Mouse (Mus musculus): ENCODE measurements around the gene Zfp131. TPM values are rescaled to one million over a fixed set of nuclear protein-coding genes. Genes with fewer than 3 reads are reported as not detected.

The Zfp131 gene
- polyA plus RNA-seq, 1 experiment from 2014 or later = 37.4 TPM

DNA sequence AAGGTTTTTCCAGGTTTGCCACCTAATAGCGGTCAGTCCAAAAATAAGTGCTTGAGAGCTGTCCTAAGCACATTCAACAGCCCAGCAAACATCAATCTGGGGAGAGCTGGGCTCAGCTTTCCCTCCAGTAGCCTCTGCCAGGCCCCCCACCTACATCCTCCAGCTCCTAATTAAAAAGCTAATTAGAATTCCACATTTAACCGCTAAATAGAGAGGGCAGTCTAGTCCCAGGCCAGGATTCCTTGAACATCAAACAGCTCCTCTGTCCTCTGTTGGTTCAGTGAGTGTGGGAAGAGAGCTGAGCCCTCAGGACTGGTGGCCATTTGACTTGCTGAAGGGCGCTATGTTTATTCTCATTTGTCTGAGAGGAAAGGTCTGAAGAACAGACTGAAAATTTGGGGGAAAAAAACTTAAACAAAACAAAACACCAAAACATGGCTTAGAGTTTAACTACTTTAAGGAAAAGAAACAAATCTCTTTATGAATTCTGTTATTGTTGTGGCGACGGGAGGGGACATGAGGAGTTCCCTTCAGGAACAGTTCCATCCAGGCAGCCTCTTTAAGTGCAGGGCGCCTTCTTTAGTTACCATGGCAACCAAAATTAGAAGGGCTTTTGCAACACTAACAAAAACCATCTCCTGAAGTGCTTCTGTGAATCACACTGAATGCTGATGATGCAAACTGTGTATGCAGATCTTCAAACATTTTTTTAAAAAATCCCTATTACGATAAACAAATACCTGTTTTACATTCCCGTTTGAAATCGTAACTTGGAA is 36.6 kb downstream of the Zfp131 start:
- H3K9ac ChIP-seq = no peak overlapping the region

DNA sequence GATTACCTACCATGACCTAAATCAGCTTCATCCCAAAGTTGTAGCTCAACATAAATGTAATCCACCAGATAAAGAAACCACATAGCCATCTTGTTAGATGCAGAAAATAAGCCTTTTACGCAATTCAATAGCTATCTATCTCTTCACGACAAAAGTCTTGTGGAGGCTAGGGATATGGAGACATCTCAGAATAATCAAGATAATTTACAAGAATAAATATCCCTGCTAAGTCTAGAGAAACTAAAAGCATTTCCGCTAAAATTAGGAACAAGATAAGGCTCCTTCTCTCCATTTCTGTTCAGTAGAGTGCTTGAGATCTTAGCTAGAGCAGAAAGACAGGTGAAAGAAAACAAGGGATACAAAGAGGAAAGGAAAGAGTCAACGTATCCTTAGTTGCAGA is 43.8 kb downstream of the Zfp131 start:
- 86% methylated on average over 4 of the region's 4 CpGs for WGBS
- H3K4me1 ChIP-seq = no peaks in the 10 kb centered on the region
- no peak overlapping the region for H3K4me2 ChIP-seq (replicated peaks)
- ATAC-seq (ENCODE audit: insufficient number of reproducible peaks, low FRiP score, low TSS enrichment, low read depth) = no peak
- H3K36me3 ChIP-seq = no peaks in the 10 kb centered on the region
- H3K4me3 ChIP-seq (replicated peaks) = no peak overlapping the region
- H3K9me3 ChIP-seq (replicated peaks) = no peaks in the 10 kb centered on the region
- no peaks in the 10 kb centered on the region for H3K27me3 ChIP-seq
- no peak overlapping the region for H3K27ac ChIP-seq (replicated peaks)
- no peak overlapping the region for H3K9ac ChIP-seq

More for the DNA sequence above, 36.6 kb downstream of the Zfp131 start:
- no peaks in the 10 kb centered on the region; the same call in 1 of the 2 replicates for H3K36me3 ChIP-seq
- no peak overlapping the region for H3K27ac ChIP-seq (replicated peaks)
- H3K27me3 ChIP-seq = no peaks in the 10 kb centered on the region
- no peak overlapping the region for H3K4me3 ChIP-seq (replicated peaks)
- H3K4me1 ChIP-seq = peaks cover 19% of the 10 kb centered on the region
- H3K4me2 ChIP-seq (replicated peaks) = peak overlapping the region; percentile 80; the same call in 1 of the 2 replicates
- ATAC-seq (ENCODE audit: insufficient number of reproducible peaks, low FRiP score, low TSS enrichment, low read depth) = no peak
- 51% methylated on average over 9 of the region's 9 CpGs for WGBS
- no peaks in the 10 kb centered on the region for H3K9me3 ChIP-seq (replicated peaks)

DNA sequence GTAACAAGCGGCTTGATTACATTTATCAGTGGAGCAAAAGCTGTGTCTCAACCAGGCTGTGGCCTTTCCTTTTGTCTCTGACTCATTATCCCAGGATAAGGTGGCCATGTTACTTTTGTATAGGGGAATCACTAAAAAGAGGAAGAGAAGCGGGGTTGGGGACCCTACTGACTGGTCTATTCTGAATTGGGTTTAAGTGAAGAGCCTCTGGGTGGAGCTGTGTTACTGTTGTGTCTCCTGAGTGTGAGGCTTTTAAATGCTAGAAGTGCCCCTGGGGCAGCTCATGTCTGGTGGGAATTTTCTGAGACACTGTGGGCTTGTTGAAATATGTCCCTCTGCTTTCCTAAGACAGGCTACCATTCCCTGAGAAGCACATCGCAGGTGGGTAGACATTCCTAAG is 47.2 kb downstream of the Zfp131 start:
- Histone ChIP-seq H3K27ac (replicated peaks) (no peak overlapping the region), H3K9me3 (replicated peaks) (no peaks in the 10 kb centered on the region), H3K4me3 (replicated peaks) (no peak overlapping the region), H3K4me2 (replicated peaks) (no peak overlapping the region), H3K27me3 (no peaks in the 10 kb centered on the region), H3K36me3 (no peaks in the 10 kb centered on the region), H3K9ac (no peak overlapping the region), H3K4me1 (peaks cover 5% of the 10 kb centered on the region; the same call in 1 of the 2 replicates)
- 71% methylated on average over 3 of the region's 3 CpGs for WGBS
- ATAC-seq (ENCODE audit: insufficient number of reproducible peaks, low FRiP score, low TSS enrichment, low read depth) = no peak

DNA sequence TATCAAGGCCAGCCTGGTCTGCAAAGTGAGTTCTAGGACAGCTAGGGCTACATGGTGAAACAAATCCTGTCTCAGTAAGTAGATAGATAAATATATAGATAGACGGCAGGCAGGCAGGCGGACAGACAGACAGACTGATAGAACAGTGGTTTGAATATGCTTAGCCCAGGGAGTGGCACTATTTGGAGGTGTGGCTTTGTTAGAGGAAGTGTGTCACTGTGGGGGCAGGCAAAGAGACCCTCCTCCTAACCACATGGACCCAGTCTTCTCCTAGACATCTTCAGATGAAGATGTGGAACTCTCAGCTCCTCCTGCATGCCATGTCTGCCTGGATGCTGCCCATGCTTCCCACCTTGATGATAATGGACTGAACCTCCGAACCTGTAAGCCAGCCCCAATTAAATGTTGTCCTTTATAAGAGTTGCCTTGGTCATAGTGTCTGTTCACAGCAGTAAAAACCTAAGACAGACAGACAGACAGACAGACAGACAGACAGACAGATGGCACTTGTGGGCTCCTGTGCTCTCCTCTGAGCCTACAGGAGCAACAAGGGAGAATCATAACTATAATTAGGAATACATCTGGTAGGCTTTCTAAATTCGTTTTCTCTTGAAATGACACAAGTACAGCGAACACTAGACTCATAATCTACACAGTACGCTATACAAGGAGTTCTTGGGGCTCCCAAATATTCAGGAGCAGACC is 47.8 kb downstream of the Zfp131 start:
- no peaks in the 10 kb centered on the region for H3K36me3 ChIP-seq
- WGBS = 85% methylated on average over 6 of the region's 6 CpGs
- H3K4me1 ChIP-seq = peaks cover 5% of the 10 kb centered on the region; the same call in 1 of the 2 replicates
- no peaks in the 10 kb centered on the region for H3K27me3 ChIP-seq
- H3K9me3 ChIP-seq (replicated peaks) = no peaks in the 10 kb centered on the region
- no peak overlapping the region for H3K4me2 ChIP-seq (replicated peaks)
- no peak overlapping the region for H3K4me3 ChIP-seq (replicated peaks)
- no peak for ATAC-seq (ENCODE audit: insufficient number of reproducible peaks, low FRiP score, low TSS enrichment, low read depth)
- no peak overlapping the region for H3K27ac ChIP-seq (replicated peaks)
- no peak overlapping the region for H3K9ac ChIP-seq

DNA sequence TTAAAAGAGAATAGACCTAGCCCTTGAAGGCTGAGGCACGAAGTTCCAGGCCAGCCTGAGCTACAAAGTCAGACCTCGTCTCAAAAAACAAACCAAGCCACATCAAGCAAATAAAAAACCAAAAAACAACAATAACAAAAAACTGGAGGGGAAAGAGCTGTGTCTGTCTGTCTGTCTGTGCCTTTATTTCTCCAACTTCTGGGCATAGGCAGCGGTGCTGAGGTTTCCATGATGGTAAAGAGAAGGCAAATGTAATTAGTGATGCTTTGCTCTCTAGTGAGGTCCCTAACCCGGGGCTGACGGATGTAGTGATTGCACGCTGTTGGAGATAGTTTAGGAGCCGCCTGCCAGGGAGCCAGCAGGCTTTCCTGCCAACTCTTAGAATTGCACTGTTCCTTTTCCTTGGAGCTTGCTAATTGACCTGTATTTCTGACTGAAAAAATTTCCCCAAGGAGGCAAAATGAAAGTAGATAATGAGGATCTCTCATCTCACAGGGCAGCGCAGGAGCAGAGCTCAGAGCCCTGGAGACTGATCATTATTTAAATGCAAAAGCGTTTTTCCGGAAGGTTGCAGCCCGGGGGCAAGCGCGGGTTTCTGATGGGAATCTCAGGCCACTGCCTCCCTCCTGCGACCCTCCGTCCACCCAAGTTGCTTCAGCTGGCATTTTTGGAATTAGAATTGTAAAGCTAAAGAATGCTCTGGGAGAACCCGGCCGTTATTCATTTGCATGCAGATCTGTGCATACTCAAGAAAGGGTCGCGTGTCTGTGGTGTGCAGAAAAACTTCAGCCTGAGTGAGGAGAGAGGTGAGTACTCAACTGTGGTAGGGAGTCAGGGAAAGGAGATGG is 49.1 kb downstream of the Zfp131 start:
- H3K4me2 ChIP-seq (replicated peaks) = peak overlapping the region; percentile 43
- no peak for ATAC-seq (ENCODE audit: insufficient number of reproducible peaks, low FRiP score, low TSS enrichment, low read depth)
- no peaks in the 10 kb centered on the region for H3K27me3 ChIP-seq
- H3K9me3 ChIP-seq (replicated peaks) = no peaks in the 10 kb centered on the region
- no peak overlapping the region for H3K9ac ChIP-seq
- H3K4me1 ChIP-seq = peaks cover 5% of the 10 kb centered on the region; the same call in 1 of the 2 replicates
- 5% methylated on average over 19 of the region's 19 CpGs for WGBS
- peak overlapping the region; percentile 13 for H3K4me3 ChIP-seq (replicated peaks)
- no peaks in the 10 kb centered on the region for H3K36me3 ChIP-seq
- no peak overlapping the region for H3K27ac ChIP-seq (replicated peaks)

DNA sequence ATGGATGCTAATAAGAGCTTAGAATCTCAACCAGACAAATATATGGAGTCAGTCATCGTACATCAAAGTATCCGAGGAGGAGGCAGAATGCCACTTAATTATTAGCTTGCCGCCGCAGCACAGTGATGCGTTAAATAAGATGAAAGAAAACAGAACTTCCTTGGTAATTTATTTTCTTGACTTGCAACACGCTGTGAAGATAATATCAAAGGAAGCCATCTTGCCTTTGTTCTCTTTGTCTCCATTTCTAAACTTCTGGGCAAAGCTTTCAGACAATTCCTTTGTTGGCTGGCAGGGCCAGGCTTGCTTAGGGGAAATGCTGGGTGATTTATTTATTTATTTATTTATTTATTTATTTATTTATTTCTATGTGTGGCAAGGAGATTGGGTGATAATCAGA is 59.2 kb downstream of the Zfp131 start:
- WGBS = 51% methylated on average over 6 of the region's 6 CpGs
- Histone ChIP-seq H3K4me3 (replicated peaks) (no peak overlapping the region), H3K4me1 (no peaks in the 10 kb centered on the region), H3K36me3 (no peaks in the 10 kb centered on the region), H3K27me3 (no peaks in the 10 kb centered on the region), H3K9ac (no peak overlapping the region), H3K4me2 (replicated peaks) (no peak overlapping the region), H3K27ac (replicated peaks) (no peak overlapping the region), H3K9me3 (replicated peaks) (no peaks in the 10 kb centered on the region)
- no peak for ATAC-seq (ENCODE audit: insufficient number of reproducible peaks, low FRiP score, low TSS enrichment, low read depth)

DNA sequence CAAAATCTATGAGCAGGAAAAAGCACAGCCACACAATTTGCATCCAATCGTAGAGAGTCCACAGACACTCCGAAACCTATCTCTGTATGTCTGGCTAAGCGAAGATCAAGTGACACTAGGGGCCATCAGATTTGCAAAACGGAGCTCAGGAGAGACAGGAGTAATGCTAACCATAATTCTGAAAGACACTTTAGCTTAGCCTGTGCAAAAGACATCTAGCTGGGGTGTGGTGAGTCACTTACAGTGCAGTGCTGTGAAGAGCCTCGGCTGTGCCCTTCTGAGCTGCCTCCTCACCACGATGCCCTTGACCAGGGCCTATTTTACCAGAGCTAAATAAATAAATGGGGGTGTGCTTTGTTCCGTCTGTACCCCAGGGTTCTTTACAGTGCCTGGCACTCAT is 61.3 kb downstream of the Zfp131 start:
- Histone ChIP-seq H3K27ac (replicated peaks) (no peak overlapping the region), H3K4me3 (replicated peaks) (no peak overlapping the region), H3K9me3 (replicated peaks) (no peaks in the 10 kb centered on the region), H3K9ac (no peak overlapping the region), H3K4me1 (no peaks in the 10 kb centered on the region), H3K4me2 (replicated peaks) (no peak overlapping the region), H3K36me3 (no peaks in the 10 kb centered on the region), H3K27me3 (no peaks in the 10 kb centered on the region)
- no peak for ATAC-seq (ENCODE audit: insufficient number of reproducible peaks, low FRiP score, low TSS enrichment, low read depth)
- WGBS = 81% methylated on average over 7 of the region's 7 CpGs

DNA sequence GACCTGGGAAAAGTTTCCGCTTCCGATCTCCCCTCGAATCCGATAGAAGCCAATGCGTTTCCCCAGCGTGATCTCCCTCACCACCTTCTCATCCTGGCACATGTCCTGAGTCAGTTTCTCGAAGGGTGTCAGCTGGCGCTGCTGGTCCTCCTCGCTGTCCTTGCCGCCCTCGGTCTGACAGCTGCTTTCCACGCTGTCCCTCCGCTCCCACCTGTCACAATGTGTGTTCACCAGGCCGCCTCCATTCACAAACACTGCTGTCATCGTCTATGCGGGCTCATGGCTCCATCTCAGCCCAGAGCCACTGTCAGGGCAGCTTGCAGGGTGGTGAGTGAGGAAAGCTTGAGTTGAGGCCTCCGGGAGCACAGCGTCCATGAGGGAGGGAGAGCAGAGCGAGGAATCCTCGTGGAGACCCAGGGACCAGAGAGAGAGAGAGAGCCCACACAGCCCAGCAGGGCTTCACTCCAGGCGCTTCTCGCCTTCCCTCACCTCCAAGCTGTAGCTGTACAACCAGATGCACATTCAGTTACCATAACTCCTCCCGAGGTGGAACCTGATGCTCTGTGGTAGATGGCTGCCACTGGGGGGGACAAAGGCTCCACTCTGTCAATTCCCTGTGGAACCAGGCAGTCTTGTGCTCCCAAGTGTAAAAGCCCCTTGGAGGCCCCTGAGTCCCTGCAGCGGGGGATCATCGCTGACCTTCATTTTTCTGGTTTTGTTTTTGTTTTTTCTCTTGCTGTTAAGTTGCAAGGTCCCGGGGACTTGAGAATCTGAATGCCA is 62.9 kb downstream of the Zfp131 start:
- ATAC-seq (ENCODE audit: insufficient number of reproducible peaks, low FRiP score, low TSS enrichment, low read depth) = peak; percentile 65; the same call in 1 of the 2 replicates
- WGBS = 67% methylated on average over 26 of the region's 26 CpGs

DNA sequence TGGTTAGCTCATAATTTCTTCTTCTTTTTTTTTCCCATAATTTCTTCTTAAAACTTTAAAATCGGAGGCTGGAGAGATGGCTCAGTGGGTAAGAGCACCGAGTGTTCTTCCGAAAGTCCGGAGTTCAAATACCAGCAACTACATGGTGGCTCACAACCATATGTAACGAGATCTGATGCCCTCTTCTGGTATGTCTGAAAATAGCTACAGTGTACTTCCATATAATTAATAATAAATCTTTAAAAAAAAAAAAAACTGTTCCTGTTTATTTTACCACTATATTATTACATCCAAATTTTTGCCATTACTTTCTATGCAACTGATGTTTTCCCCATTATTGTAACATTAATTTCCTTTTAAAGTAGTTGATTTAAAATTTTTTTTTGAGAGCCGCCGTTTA is 66.1 kb downstream of the Zfp131 start:
- no peaks in the 10 kb centered on the region for H3K27me3 ChIP-seq
- H3K36me3 ChIP-seq = no peaks in the 10 kb centered on the region
- H3K4me3 ChIP-seq (replicated peaks) = no peak overlapping the region
- no peak overlapping the region for H3K27ac ChIP-seq (replicated peaks)
- H3K9me3 ChIP-seq (replicated peaks) = no peaks in the 10 kb centered on the region
- no peaks in the 10 kb centered on the region for H3K4me1 ChIP-seq
- no peak overlapping the region for H3K9ac ChIP-seq
- no peak for ATAC-seq (ENCODE audit: insufficient number of reproducible peaks, low FRiP score, low TSS enrichment, low read depth)
- 81% methylated on average over 7 of the region's 7 CpGs for WGBS
- H3K4me2 ChIP-seq (replicated peaks) = no peak overlapping the region

More for the DNA sequence above, 62.9 kb downstream of the Zfp131 start:
- H3K36me3 ChIP-seq = no peaks in the 10 kb centered on the region
- no peak overlapping the region for H3K9ac ChIP-seq
- H3K27ac ChIP-seq (replicated peaks) = no peak overlapping the region
- no peaks in the 10 kb centered on the region for H3K9me3 ChIP-seq (replicated peaks)
- H3K27me3 ChIP-seq = no peaks in the 10 kb centered on the region
- no peak overlapping the region for H3K4me3 ChIP-seq (replicated peaks)
- H3K4me2 ChIP-seq (replicated peaks) = no peak overlapping the region
- no peaks in the 10 kb centered on the region for H3K4me1 ChIP-seq

DNA sequence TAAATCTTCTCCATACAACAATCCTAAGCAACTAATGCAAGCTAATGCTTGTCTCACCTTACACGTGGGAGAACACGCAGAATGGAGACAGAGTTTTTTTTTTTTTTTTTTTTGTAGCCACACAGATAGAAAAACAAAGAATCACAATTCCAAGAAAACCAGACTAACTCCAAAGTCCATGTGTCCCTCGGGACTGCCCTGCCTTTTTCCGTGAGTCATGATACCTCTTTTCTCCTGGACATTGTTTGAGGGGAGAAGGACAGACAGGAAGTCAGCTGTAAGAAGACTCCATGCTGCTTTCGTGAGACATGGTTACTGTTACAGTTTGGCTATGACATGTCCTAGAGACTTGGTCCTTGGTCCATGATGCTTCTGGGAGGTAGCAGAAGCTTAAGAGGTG is 67.3 kb downstream of the Zfp131 start:
- H3K27me3 ChIP-seq = no peaks in the 10 kb centered on the region
- H3K9ac ChIP-seq = no peak overlapping the region
- 73% methylated on average over 5 of the region's 5 CpGs for WGBS
- H3K4me2 ChIP-seq (replicated peaks) = no peak overlapping the region
- H3K4me3 ChIP-seq (replicated peaks) = no peak overlapping the region
- H3K4me1 ChIP-seq = no peaks in the 10 kb centered on the region
- H3K36me3 ChIP-seq = no peaks in the 10 kb centered on the region
- ATAC-seq (ENCODE audit: insufficient number of reproducible peaks, low FRiP score, low TSS enrichment, low read depth) = no peak
- no peaks in the 10 kb centered on the region for H3K9me3 ChIP-seq (replicated peaks)
- H3K27ac ChIP-seq (replicated peaks) = no peak overlapping the region

Measured in embryonic facial prominence, embryonic 15.5 days (tissue).